ENCODE assay signal across 17 mouse cellular contexts in genomic region chr14:117050877-117051276, GRCm38 (mm10).
"Had no signal": no experiment of that assay in that cellular context is flagged by ENCODE, and none has a peak within 500 bp of the region (broad histone marks: within the 10 kb centered on the region; RNA-seq: fewer than 3 reads in every experiment).

No protein-coding gene starts in this region.

- H3K9me3 ChIP-seq: liver, embryonic 12.5 days; midbrain, embryonic 15.5 days; neural tube, embryonic 13.5 days; neural tube, embryonic 15.5 days had no signal

- DNase-seq: lung, adult 18-20 months; lung, embryonic 14.5 days; lung, postnatal 10 days; lung, postnatal 4 days; right cerebral cortex, adult 18-20 months; right cerebral cortex, postnatal 25 days; right cerebral cortex, postnatal 4 days; spleen, adult 18-20 months; thymus, adult 18-20 months; thymus, postnatal 14 days; thymus, postnatal 36 days had no signal

- H3K9ac ChIP-seq: liver, embryonic 12.5 days; liver, embryonic 14.5 days; lung, embryonic 14.5 days; midbrain, embryonic 15.5 days; neural tube, embryonic 13.5 days; neural tube, embryonic 15.5 days had no signal

- H3K36me3 ChIP-seq: liver, embryonic 12.5 days; midbrain, embryonic 15.5 days; neural tube, embryonic 13.5 days; neural tube, embryonic 15.5 days had no signal

- ATAC-seq: liver, embryonic 12.5 days; midbrain, embryonic 15.5 days had no signal

- H3K27ac ChIP-seq: liver, embryonic 12.5 days; liver, embryonic 14.5 days; midbrain, embryonic 15.5 days; neural tube, embryonic 13.5 days; neural tube, embryonic 15.5 days had no signal

- H3K27me3 ChIP-seq: liver, embryonic 12.5 days; midbrain, embryonic 15.5 days; neural tube, embryonic 13.5 days; neural tube, embryonic 15.5 days had no signal

- H3K4me1 ChIP-seq: liver, embryonic 12.5 days had no signal

- H3K4me2 ChIP-seq: liver, embryonic 12.5 days; lung, embryonic 14.5 days; midbrain, embryonic 15.5 days; neural tube, embryonic 13.5 days; neural tube, embryonic 15.5 days had no signal

- H3K4me3 ChIP-seq: liver, embryonic 12.5 days; midbrain, embryonic 15.5 days; myocyte; neural tube, embryonic 13.5 days; neural tube, embryonic 15.5 days had no signal
